Mouse (Mus musculus): Measurements from ENCODE around the gene Zbtb6. TPM values are rescaled to one million over a fixed set of nuclear protein-coding genes. Genes with fewer than 3 reads are reported as not detected.

Zbtb6 gene
- polyA plus RNA-seq (2016; fragmentation: Nextera tagmentation; extraction: Ambion mirVana), result 3.3 and 3.6 TPM in 2 replicates

DNA sequence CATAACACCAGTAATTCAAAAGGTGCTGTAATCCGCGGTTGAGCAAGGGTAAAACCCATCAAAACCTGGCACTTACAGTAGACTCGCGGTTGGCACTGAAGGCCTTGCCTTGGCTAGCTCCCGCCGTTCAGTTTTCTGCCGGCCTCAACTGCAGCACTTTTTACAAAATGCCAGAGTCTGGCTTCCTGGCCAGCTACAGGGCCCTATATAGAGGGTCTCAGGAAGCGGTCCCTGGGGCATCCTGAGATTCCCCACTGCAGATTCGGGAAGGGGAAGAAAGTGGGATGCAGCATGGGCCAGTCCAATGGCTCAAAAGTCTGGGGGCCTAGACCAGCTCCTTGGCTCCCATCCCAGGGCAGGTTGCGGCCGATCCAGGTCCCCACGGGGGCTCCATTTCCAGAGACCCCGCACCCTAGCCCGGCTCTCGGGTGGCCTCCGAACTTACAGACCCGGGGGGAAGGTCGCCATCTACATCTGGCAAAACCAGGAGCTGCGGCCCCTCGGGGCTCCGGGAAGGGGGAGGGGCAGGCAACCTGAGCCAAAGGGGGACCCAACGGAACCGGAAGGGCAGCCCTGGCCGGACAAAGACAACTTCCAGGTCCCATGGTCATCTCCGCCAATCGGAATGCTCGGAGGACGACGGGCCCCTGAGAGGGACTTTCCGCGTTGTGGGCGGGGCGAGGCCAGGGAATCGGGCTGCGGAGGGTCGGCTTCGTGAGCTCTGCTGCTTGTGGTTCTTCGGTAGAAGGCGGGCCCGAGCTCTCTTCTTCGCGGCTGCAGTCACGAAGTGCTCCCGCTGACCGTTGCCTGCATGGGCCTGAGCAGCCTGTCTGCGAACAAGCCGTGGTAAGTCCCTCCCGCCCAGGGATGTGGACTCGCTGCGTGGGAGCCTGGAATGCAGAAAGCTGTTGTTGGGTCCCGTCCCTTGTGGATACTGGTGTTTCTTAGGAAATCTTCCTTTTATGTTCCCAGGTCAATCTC is at the start of gene Zbtb6, which contains the start of the genes Zbtb26 and Rabgap1:
TSS of gene Zbtb6 (minus strand) at position 561 of the 981 bp plus-strand sequence.
TSS of gene Zbtb26 (minus strand) at position 525 of the 981 bp plus-strand sequence.
TSS of gene Rabgap1 (plus strand) at position 669 of the 981 bp plus-strand sequence.
- peak; percentile 98 for ATAC-seq
- Histone ChIP-seq H3K9me3 (replicated peaks) (no peaks in the 10 kb centered on the region), H3K27ac (peak within 1 kb of the TSS; percentile 93), H3K4me3 (peak within 1 kb of the TSS; percentile 93), H3K36me3 (0 out of 2 replicates have a peak, but pooled peaks cover 9% of the 10 kb centered on the region), H3K9ac (peak within 1 kb of the TSS; percentile 90), H3K4me1 (peaks cover 39% of the 10 kb centered on the region), H3K4me2 (peak within 1 kb of the TSS; percentile 86), H3K27me3 (replicated peaks) (no peaks in the 10 kb centered on the region)
- WGBS (ENCODE audit: insufficient replicate concordance), result 2% methylated on average over 51 of the region's 51 CpGs

DNA sequence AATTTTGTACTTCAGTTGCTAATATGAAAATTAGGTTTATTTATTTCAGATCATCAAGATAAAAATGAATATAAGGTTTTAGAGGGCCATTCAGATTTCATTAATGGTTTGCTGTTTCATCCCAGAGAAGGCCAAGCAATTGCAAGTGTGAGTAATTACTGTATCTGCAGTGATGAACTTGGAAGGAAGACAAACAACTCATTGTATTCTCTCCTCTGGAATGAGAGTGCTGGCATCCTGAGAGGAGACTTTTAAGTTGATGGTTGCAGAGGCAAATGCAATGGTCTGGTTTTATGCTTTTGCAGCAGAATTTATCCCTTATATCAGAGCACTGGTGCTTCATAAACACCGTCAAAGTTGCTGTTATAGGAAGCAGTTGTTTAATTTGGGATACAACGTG is 46.0 kb upstream of the Zbtb6 start:
- Histone ChIP-seq H3K4me1 (peaks cover 14% of the 10 kb centered on the region), H3K4me2 (no peak overlapping the region), H3K9ac (no peak overlapping the region), H3K27me3 (replicated peaks) (no peaks in the 10 kb centered on the region), H3K9me3 (replicated peaks) (no peaks in the 10 kb centered on the region), H3K27ac (no peak overlapping the region), H3K36me3 (peaks cover 64% of the 10 kb centered on the region), H3K4me3 (no peak overlapping the region)
- ATAC-seq, result no peak
- WGBS (ENCODE audit: insufficient replicate concordance), result 79% methylated on average over 2 of the region's 2 CpGs

DNA sequence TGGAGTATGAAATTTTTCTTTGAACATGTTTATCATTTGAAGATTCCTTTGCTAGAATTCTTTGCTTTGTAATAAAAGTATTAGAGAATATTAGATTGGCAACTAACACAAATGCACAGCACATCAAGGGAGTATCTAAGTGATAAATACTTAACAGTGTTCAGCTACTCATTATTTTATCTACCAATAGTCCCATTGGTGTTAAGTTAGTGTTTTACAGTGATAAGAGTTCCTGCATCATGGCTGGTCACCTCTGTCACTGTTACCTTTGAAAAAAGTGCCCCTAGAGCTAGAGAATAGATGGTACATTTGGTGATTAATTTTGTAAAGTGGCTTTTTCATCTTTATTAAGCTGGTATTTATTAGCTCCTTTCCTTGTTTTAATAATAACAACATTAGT is 43.4 kb upstream of the Zbtb6 start:
- H3K4me1 ChIP-seq, result peaks cover 14% of the 10 kb centered on the region
- H3K36me3 ChIP-seq, result peaks cover 57% of the 10 kb centered on the region
- peak overlapping the region; percentile 60; the same call in 1 of the 2 replicates for H3K27ac ChIP-seq
- H3K4me2 ChIP-seq, result no peak overlapping the region
- peak; percentile 78 for ATAC-seq
- H3K9ac ChIP-seq, result no peak overlapping the region
- no peaks in the 10 kb centered on the region for H3K9me3 ChIP-seq (replicated peaks)
- no peak overlapping the region for H3K4me3 ChIP-seq
- no peaks in the 10 kb centered on the region for H3K27me3 ChIP-seq (replicated peaks)

DNA sequence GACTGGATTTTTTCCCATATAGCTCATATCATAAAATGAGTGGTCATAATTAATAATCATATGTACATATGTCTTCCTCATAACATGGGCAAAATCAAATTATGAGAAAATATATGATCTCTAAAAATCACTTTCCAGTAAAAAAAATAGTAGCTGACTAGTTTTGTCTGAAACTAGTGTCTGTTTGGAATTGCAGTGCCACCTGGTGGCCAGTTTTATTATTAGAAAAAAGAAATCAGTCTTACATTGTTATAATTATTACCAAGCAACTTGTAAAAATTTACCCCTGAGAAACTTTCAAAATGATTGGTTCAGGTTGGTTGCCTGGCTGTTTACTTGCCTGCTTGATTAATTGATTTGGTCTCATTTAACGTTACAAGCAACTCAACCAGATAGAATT is 42.4 kb upstream of the Zbtb6 start:
- Histone ChIP-seq H3K27ac (0 out of 2 replicates have a peak overlapping the region, but pooled peaks have one; percentile 60), H3K36me3 (peaks cover 57% of the 10 kb centered on the region), H3K27me3 (replicated peaks) (no peaks in the 10 kb centered on the region), H3K4me3 (no peak overlapping the region), H3K4me2 (no peak overlapping the region), H3K9me3 (replicated peaks) (no peaks in the 10 kb centered on the region), H3K4me1 (peaks cover 22% of the 10 kb centered on the region), H3K9ac (no peak overlapping the region)
- WGBS (ENCODE audit: insufficient replicate concordance), result 80% methylated on average over 1 of the region's 1 CpGs
- ATAC-seq, result no peak

DNA sequence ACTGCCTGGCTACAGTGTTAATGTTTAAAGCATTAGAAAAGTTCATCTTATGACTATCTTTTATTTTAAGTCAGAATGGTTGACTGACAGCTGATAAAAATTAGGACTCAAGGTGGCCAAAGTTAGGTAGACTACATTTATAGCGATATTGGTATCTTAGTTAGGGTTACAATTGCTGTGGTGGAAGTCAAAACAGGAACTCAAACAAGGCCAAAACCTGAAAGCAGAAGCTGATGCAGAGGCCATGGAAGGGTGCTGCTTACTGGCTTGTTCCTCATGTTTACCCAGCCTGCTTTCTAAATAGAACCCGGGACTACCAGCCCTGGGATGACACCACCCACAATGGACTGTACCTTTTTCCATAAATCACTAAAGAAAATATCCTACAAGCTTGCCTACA is 41.2 kb upstream of the Zbtb6 start:
- Histone ChIP-seq H3K4me2 (no peak overlapping the region), H3K27ac (no peak overlapping the region), H3K36me3 (peaks cover 46% of the 10 kb centered on the region), H3K27me3 (replicated peaks) (no peaks in the 10 kb centered on the region), H3K9ac (no peak overlapping the region), H3K4me1 (peaks cover 31% of the 10 kb centered on the region), H3K9me3 (replicated peaks) (no peaks in the 10 kb centered on the region), H3K4me3 (no peak overlapping the region)
- no peak for ATAC-seq
- 51% methylated on average over 2 of the region's 2 CpGs for WGBS (ENCODE audit: insufficient replicate concordance)

DNA sequence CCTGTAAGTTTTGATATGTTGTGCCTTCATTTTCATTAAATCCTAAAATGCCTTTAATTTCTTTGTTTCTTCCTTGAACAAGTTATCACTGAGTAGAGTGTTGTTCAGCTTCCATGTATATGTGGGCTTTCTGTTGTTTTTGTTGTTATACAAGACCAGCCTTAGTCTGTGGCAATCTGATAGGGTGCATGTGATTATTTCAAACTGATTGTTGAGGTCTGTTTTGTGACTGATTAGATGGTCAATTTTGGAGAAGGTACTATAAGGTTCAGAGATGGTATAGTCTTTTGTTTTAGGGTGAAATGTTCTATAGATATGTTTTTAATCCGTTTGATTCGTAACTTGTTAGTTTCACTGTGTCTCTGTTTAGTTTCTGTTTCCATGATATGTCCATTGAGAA is 37.1 kb upstream of the Zbtb6 start:
- Histone ChIP-seq H3K4me1 (peaks cover 17% of the 10 kb centered on the region), H3K27ac (no peak overlapping the region), H3K4me3 (no peak overlapping the region), H3K9me3 (replicated peaks) (no peaks in the 10 kb centered on the region), H3K9ac (0 out of 2 replicates have a peak overlapping the region, but pooled peaks have one; percentile 27), H3K27me3 (replicated peaks) (no peaks in the 10 kb centered on the region), H3K4me2 (peak overlapping the region; percentile 29; the same call in 1 of the 2 replicates), H3K36me3 (peaks cover 58% of the 10 kb centered on the region)
- 0 out of 2 replicates have a peak, but pooled peaks have one; percentile 32 for ATAC-seq
- WGBS (ENCODE audit: insufficient replicate concordance), result 81% methylated on average over 2 of the region's 2 CpGs

DNA sequence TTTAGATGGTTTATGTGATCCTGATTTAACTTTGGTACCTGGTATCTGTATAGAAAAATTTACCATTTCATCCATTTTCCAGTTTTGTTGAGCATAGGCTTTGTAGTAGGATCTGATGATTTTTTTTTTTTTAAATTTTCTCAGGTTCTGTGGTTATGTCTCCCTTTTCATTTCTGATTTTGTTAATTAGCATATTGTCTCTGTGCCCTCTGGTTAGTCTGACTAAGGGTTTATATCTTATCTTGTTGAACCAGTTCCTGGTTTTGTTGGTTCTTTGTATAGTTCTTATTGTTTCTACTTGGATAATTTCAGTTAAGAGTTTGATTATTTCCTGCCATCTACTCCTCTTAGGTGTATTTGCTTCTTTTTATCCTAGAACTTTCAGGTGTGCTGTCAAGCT is 36.6 kb upstream of the Zbtb6 start:
- Histone ChIP-seq H3K27ac (no peak overlapping the region), H3K27me3 (replicated peaks) (no peaks in the 10 kb centered on the region), H3K9me3 (replicated peaks) (no peaks in the 10 kb centered on the region), H3K9ac (no peak overlapping the region), H3K4me1 (peaks cover 17% of the 10 kb centered on the region), H3K4me3 (no peak overlapping the region), H3K36me3 (peaks cover 56% of the 10 kb centered on the region), H3K4me2 (0 out of 2 replicates have a peak overlapping the region, but pooled peaks have one; percentile 29)
- no peak for ATAC-seq

DNA sequence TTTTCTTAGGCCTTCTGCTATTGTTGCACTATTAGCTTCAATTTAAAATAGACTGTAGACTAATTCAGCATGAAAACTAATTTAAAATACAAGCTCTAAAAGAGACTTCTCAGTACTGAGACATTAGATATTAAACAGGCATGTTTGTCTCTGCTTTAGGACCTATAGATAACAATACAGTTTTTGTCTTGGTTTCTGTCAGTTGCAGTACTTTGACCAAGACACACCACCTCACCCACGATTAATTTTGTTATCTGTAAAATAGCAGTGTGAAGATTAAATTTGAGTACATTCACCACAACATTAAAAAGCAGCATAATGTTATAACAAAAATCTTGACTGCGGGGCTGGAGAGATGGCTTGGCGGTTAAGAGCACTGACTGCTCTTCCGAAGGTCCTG is 23.3 kb upstream of the Zbtb6 start:
- H3K36me3 ChIP-seq, result peaks cover 20% of the 10 kb centered on the region
- ATAC-seq, result no peak
- H3K4me2 ChIP-seq, result no peak overlapping the region
- 74% methylated on average over 4 of the region's 4 CpGs for WGBS (ENCODE audit: insufficient replicate concordance)
- H3K27me3 ChIP-seq (replicated peaks), result no peaks in the 10 kb centered on the region
- H3K9ac ChIP-seq, result no peak overlapping the region
- H3K4me1 ChIP-seq, result peaks cover 6% of the 10 kb centered on the region
- H3K27ac ChIP-seq, result no peak overlapping the region
- H3K9me3 ChIP-seq (replicated peaks), result no peaks in the 10 kb centered on the region
- no peak overlapping the region for H3K4me3 ChIP-seq

DNA sequence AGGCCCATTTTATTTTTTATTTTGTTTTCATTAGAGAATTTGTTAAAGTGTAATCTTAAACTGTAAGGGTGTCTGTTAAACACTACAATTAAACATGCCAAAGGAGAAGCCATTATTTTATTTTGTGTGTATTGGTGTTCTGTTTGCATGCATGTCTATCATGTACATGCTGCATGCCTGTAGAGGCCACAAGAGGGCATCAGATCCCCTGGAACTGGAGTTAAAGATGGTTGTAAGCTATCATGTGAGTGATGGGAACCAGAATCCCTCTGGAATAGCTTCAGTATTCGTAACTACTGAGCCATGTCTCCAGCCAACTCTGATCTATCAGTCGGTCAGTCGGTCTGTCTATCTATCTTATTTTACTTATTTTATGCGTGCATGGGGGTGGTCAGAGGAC is 17.7 kb upstream of the Zbtb6 start:
- no peaks in the 10 kb centered on the region for H3K27me3 ChIP-seq (replicated peaks)
- H3K4me2 ChIP-seq, result no peak overlapping the region
- WGBS (ENCODE audit: insufficient replicate concordance), result 85% methylated on average over 4 of the region's 4 CpGs
- H3K36me3 ChIP-seq, result peaks cover 6% of the 10 kb centered on the region; the same call in 1 of the 2 replicates
- no peak overlapping the region for H3K9ac ChIP-seq
- no peak overlapping the region for H3K4me3 ChIP-seq
- no peaks in the 10 kb centered on the region for H3K9me3 ChIP-seq (replicated peaks)
- peaks cover 4% of the 10 kb centered on the region for H3K4me1 ChIP-seq
- no peak for ATAC-seq
- H3K27ac ChIP-seq, result no peak overlapping the region

DNA sequence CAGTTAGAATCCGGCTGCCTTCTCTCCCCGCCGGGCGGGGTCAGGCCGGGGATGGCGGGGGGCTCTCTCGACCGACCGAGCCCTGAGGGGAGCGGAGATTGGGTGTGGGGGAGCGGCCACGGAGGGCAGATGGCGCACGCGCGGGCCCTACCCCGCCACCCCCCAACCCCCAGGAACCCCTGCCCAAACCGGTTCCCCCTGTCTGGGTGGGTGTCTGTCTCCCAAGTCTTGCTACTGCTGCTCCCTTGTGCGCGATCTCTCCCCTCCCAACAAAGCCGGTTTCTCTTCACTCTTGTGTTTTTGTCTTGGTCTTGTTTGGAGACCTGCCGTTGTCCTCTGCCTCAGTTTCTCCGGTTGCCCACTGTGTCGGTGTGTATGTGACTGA is 9.4 kb upstream of the Zbtb6 start:
- H3K27me3 ChIP-seq (replicated peaks), result no peaks in the 10 kb centered on the region
- WGBS (ENCODE audit: insufficient replicate concordance), result 3% methylated on average over 18 of the region's 24 CpGs
- H3K4me3 ChIP-seq, result peak overlapping the region; percentile 85
- H3K4me1 ChIP-seq, result peaks cover 30% of the 10 kb centered on the region
- peak overlapping the region; percentile 83 for H3K27ac ChIP-seq
- peak overlapping the region; percentile 94 for H3K9ac ChIP-seq
- peak overlapping the region; percentile 81 for H3K4me2 ChIP-seq
- ATAC-seq, result peak; percentile 69
- H3K36me3 ChIP-seq, result 0 out of 2 replicates have a peak, but pooled peaks cover 6% of the 10 kb centered on the region
- H3K9me3 ChIP-seq (replicated peaks), result no peaks in the 10 kb centered on the region

DNA sequence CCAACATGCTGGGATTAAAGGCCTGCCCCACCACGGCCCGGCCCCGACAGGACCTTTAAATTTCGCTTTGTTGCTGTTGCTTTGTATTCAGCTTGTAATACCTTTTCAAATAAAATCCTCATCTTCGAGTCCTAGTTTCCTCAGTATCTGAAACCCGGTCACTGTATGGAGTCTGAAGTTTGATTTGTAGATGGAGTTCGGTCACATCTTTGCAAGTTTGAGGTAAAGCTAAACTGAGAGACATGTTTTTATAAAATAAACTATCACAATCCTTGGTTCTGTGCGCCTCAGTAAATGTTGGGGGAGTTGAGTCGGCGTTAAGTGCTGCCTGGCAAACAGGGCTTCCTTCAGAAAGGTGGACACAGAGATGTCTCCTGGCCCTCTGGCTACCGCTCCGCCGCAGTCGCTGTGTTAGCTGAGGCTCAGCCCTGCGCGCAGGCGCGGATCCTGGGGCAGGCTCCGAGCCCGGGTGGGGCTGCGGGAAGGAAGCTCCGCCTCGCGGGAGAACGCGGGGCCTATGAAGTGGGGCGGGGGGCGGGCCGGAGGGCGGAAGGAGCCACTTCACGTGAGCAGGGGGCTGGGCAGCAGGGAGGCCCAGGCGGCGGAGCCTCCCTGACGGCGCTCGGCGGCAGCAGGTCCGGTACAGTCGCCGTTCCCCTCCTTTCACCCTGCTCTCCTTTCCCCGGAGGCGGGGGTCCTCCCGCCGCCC is 8.8 kb upstream of the Zbtb6 start:
- peak overlapping the region; percentile 83 for H3K27ac ChIP-seq
- H3K9ac ChIP-seq, result peak overlapping the region; percentile 94
- ATAC-seq, result peak; percentile 98
- 0 out of 2 replicates have a peak, but pooled peaks cover 9% of the 10 kb centered on the region for H3K36me3 ChIP-seq
- 7% methylated on average over 40 of the region's 44 CpGs for WGBS (ENCODE audit: insufficient replicate concordance)
- no peaks in the 10 kb centered on the region for H3K27me3 ChIP-seq (replicated peaks)
- peak overlapping the region; percentile 81 for H3K4me2 ChIP-seq
- H3K4me3 ChIP-seq, result peak overlapping the region; percentile 85
- peaks cover 30% of the 10 kb centered on the region for H3K4me1 ChIP-seq
- H3K9me3 ChIP-seq (replicated peaks), result no peaks in the 10 kb centered on the region

Data from liver, embryonic 12.5 days (tissue).